Mouse (Mus musculus): ENCODE results near the gene Zkscan3. TPM values are rescaled to one million over a fixed set of nuclear protein-coding genes. Genes with fewer than 3 reads are reported as not detected.
A peak's percentile ranks its signal among the peaks of the same experiment; 100 is the strongest.

Zkscan3 gene
- polyA plus RNA-seq, 1 experiment = 45.0 TPM

DNA sequence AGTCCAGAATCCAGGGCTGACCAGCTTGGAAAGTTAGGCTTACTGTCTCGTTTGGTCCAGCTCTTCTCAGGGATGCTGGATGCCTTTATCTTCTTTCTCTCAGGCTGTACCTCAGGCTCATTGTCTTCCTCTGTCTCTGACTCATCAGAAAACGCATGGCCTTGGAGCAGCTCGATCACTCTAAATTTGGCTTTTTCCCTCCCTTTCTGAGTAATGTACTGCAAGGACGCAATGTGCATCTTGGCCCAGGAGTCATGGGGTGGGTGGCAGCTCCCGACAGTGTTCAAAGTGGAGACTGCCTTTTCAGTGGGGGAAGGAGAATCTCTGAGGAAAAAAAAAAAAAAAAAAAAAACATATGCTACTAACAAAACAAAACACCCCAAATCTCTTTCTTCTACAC is 20.7 kb upstream of the Zkscan3 start:
- no peak for DNase-seq
- no peak overlapping the region for H3K27ac ChIP-seq (ENCODE audit: insufficient read depth, low read length)
- TF ChIP-seq POLR2A (IDR thresholded peaks at IDR 0.05; ENCODE audit: borderline replicate concordance, insufficient read depth, low read length) (no peak), CTCF (IDR thresholded peaks at IDR 0.05; ENCODE audit: borderline replicate concordance, insufficient read depth, low read depth, low read length) (no peak)
- no peaks in the 10 kb centered on the region for H3K4me1 ChIP-seq (ENCODE audit: control insufficient read depth, insufficient read depth, low read length)
- H3K27me3 ChIP-seq (ENCODE audit: control insufficient read depth, insufficient read depth, low read length) = no peaks in the 10 kb centered on the region
- 67% methylated on average over 5 of the region's 5 CpGs for WGBS
- H3K4me3 ChIP-seq (replicated peaks; ENCODE audit: insufficient read depth, low read depth, low read length) = no peak overlapping the region

DNA sequence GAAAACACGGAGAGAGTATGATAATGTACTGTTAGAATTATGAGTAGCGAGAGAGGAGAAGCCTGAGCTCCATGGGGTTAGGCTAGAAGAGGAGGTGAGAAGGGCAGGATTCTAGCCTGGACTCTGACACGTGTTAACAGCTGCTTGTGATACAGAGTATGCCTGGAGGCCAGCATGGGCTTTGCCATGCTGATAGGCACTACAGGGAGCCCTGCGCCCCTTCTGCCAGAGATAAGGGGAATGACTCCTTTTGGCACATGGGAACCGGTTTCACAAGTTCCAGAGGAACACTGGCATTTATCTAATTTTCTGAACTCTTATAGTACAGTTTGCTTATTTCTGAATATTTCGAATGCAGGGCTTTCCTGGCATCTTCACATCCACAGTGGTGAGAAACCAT is 16.3 kb upstream of the Zkscan3 start:
- Histone ChIP-seq H3K27ac (ENCODE audit: insufficient read depth, low read length) (no peak overlapping the region), H3K27me3 (ENCODE audit: control insufficient read depth, insufficient read depth, low read length) (no peaks in the 10 kb centered on the region), H3K4me1 (ENCODE audit: control insufficient read depth, insufficient read depth, low read length) (no peaks in the 10 kb centered on the region), H3K4me3 (replicated peaks; ENCODE audit: insufficient read depth, low read depth, low read length) (no peak overlapping the region)
- TF ChIP-seq POLR2A (IDR thresholded peaks at IDR 0.05; ENCODE audit: borderline replicate concordance, insufficient read depth, low read length) (no peak), CTCF (IDR thresholded peaks at IDR 0.05; ENCODE audit: borderline replicate concordance, insufficient read depth, low read depth, low read length) (no peak)
- DNase-seq = no peak
- WGBS = 67% methylated on average over 6 of the region's 6 CpGs

DNA sequence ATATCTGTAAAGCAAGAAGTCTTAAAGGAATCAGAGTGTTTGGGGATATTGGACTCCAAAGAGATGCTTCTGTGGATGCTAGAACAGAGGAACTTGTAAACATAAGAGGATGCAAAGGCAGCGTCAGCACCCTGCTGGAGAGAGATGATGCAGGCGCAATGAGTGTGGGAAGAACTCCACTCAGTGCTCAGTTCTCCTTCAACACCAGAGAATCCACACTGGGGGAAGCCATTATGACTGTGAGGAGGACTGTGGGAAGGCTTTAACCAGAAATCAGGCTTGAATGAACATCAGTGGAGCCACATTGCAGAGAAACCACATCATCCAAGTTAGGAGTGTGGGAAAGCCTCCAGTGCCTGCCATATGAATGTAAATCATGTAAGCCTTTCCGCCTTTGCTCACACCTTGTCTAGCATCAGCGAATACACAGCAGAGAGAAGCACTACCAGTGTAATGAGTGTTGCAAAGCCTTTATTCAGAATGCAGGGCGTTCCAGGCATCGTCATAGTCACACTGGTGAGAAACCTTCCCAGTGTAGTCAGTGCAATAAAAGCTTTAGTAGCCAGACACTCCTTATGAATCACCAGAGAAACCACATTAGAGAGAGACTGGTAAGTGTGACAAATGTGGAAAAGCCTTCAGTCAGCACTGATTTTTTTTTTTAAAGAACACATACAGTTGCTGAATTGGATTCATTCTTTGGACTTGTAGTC is 14.9 kb upstream of the Zkscan3 start:
- Histone ChIP-seq H3K4me3 (replicated peaks; ENCODE audit: insufficient read depth, low read depth, low read length) (no peak overlapping the region), H3K27ac (ENCODE audit: insufficient read depth, low read length) (no peak overlapping the region), H3K27me3 (ENCODE audit: control insufficient read depth, insufficient read depth, low read length) (no peaks in the 10 kb centered on the region), H3K4me1 (ENCODE audit: control insufficient read depth, insufficient read depth, low read length) (no peaks in the 10 kb centered on the region)
- no peak for TF ChIP-seq CTCF (IDR thresholded peaks at IDR 0.05; ENCODE audit: borderline replicate concordance, insufficient read depth, low read depth, low read length)
- no peak for TF ChIP-seq POLR2A (IDR thresholded peaks at IDR 0.05; ENCODE audit: borderline replicate concordance, insufficient read depth, low read length)
- no peak for DNase-seq
- WGBS = 81% methylated on average over 6 of the region's 6 CpGs

DNA sequence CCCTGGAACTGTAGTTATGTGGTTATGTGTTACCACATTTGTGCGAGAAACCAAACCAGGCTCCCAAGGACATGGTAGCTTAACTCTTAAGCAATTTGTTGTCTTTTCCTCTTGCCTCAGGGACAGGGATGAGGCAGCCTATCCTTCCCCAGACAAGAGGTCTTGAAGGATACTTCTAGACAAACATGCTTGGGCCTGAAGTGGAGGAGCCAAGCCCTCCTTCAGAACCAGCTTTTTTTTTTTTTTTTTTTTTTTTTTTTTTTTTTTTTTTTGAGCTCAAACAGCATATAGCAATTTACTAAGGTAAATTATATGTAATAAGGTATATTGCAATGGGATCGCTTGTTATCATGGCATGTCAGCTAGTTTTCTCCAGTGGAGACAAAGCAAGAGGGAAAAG is 13.2 kb upstream of the Zkscan3 start:
- no peak overlapping the region for H3K27ac ChIP-seq (ENCODE audit: insufficient read depth, low read length)
- DNase-seq = no peak
- TF ChIP-seq POLR2A (IDR thresholded peaks at IDR 0.05; ENCODE audit: borderline replicate concordance, insufficient read depth, low read length) = no peak
- no peak for TF ChIP-seq CTCF (IDR thresholded peaks at IDR 0.05; ENCODE audit: borderline replicate concordance, insufficient read depth, low read depth, low read length)
- H3K4me3 ChIP-seq (replicated peaks; ENCODE audit: insufficient read depth, low read depth, low read length) = no peak overlapping the region
- 95% methylated on average over 2 of the region's 2 CpGs for WGBS
- H3K4me1 ChIP-seq (ENCODE audit: control insufficient read depth, insufficient read depth, low read length) = no peaks in the 10 kb centered on the region
- H3K27me3 ChIP-seq (ENCODE audit: control insufficient read depth, insufficient read depth, low read length) = no peaks in the 10 kb centered on the region

DNA sequence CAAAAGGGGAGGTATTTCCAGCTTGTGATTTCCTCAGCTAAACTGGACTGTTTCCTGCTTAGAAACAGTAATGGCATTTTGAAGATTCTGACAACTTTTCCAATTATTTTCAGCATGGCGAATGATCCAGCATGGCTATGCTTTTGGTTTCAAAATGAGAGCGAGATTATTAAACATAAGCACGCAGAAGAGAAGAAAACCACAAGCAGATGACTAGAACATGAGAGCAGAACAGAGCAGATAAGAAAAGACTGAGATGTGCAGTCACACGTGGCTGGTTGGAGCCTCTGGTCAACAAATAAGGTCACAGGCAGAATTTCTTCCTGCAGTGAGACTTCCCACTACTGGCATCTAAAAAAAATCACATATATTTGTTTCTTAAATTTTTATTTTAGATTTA is 12.7 kb upstream of the Zkscan3 start:
- Histone ChIP-seq H3K4me3 (replicated peaks; ENCODE audit: insufficient read depth, low read depth, low read length) (no peak overlapping the region), H3K4me1 (ENCODE audit: control insufficient read depth, insufficient read depth, low read length) (no peaks in the 10 kb centered on the region), H3K27me3 (ENCODE audit: control insufficient read depth, insufficient read depth, low read length) (no peaks in the 10 kb centered on the region), H3K27ac (ENCODE audit: insufficient read depth, low read length) (no peak overlapping the region)
- WGBS = 76% methylated on average over 4 of the region's 4 CpGs
- no peak for DNase-seq
- TF ChIP-seq POLR2A (IDR thresholded peaks at IDR 0.05; ENCODE audit: borderline replicate concordance, insufficient read depth, low read length) (no peak), CTCF (IDR thresholded peaks at IDR 0.05; ENCODE audit: borderline replicate concordance, insufficient read depth, low read depth, low read length) (no peak)

DNA sequence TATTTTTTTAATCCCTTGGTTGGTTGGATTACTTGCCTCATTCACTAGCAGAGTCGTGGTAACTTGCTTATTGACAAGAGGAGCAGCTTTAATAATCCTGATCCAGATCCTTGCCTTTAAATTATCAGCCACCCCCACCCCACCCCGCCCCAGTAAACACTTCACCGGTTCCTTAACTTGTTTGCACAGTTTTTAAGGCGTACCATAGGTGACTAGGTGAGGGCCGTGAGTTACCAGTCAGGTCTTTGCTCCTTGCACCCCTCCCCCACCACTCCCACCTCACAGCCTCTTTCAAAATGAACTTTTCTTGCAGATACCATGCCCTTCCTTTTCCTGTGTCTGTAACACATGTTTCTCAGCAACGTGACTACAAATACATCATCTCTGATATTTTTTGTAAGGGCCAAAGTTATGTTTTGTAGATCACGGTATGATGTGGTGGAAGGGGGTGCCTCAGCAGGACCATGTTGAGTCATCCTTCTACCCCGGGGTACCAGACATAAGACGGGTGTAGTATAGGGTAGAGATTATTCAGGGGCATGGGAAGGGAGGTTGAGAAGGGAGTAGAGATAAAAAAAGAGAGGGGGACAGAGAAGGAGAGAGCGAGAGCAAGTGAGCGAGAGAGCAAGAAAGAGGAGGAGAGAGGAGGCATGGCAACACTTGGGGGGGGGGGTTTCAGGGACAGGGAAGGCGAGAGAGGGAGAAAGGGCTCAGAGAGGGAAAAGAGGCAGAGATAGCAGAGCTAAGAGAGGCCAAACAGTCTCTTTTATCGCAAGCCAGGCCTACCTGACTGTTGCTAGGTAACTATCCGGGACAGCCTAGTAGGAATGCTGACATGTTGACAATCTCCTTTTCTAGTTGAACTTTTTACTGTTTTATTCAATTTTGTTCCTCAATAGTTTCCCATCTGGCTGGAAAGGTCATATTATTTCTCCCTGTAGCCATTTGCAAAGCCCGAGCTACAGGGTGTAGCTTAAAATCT is 12.0 kb upstream of the Zkscan3 start:
- Histone ChIP-seq H3K27me3 (ENCODE audit: control insufficient read depth, insufficient read depth, low read length) (no peaks in the 10 kb centered on the region), H3K27ac (ENCODE audit: insufficient read depth, low read length) (no peak overlapping the region), H3K4me3 (replicated peaks; ENCODE audit: insufficient read depth, low read depth, low read length) (no peak overlapping the region), H3K4me1 (ENCODE audit: control insufficient read depth, insufficient read depth, low read length) (no peaks in the 10 kb centered on the region)
- 63% methylated on average over 15 of the region's 15 CpGs for WGBS
- no peak for TF ChIP-seq CTCF (IDR thresholded peaks at IDR 0.05; ENCODE audit: borderline replicate concordance, insufficient read depth, low read depth, low read length)
- TF ChIP-seq POLR2A (IDR thresholded peaks at IDR 0.05; ENCODE audit: borderline replicate concordance, insufficient read depth, low read length) = no peak
- DNase-seq = no peak

DNA sequence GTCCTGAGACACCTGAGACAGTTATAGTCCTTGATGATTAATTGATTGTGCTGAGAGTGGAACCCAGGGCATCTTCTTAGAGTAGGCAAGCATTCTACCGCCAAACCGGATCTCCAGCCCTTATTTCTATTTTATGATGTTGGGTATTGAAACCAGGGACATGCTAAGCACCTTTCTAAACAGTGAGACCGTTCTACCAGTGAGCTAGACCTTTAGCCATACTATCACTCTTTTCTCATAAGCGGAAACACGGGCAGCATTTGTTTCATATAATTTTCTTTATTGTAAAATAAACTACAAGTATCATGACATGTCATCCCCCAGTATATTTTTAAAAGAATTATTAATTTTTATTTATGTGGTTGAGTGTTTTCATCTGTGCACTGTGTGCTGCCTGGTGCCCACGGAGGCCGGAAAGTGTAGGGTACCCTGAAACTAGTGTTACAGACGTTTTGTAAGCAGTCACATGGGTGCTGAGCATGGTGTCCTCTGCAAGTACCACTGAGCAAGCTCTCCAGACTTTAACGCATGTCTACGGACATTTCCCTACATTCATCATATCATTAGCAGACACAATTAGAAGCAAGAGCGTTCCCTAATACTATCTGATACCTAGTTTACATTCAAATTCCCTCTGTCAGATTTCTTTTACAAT is 6.4 kb upstream of the Zkscan3 start:
- Histone ChIP-seq H3K27me3 (ENCODE audit: control insufficient read depth, insufficient read depth, low read length) (no peaks in the 10 kb centered on the region), H3K4me3 (replicated peaks; ENCODE audit: insufficient read depth, low read depth, low read length) (peak overlapping the region; percentile 90), H3K4me1 (ENCODE audit: control insufficient read depth, insufficient read depth, low read length) (no peaks in the 10 kb centered on the region), H3K27ac (ENCODE audit: insufficient read depth, low read length) (peak overlapping the region; percentile 31; the same call in 1 of the 2 replicates)
- DNase-seq = no peak
- TF ChIP-seq POLR2A (IDR thresholded peaks at IDR 0.05; ENCODE audit: borderline replicate concordance, insufficient read depth, low read length) (no peak), CTCF (IDR thresholded peaks at IDR 0.05; ENCODE audit: borderline replicate concordance, insufficient read depth, low read depth, low read length) (no peak)
- 53% methylated on average over 11 of the region's 11 CpGs for WGBS

All from cerebellum, adult 2 months (tissue).